Mouse (Mus musculus) heart, embryonic 14.5 days (tissue): Measurements from ENCODE around the gene Tmem110. TPM values are rescaled to one million over a fixed set of nuclear protein-coding genes. Genes with fewer than 3 reads are reported as not detected.

ENCODE experiments used
- ATAC-seq: fragments of 200-750 bp; cut with Nextera tagmentation; 2 replicates; pipeline ENCODE4 v1.8.0; 2017; ENCODE audit warnings: low read depth, moderate TSS enrichment; ENCODE audit not compliant: insufficient number of reproducible peaks, insufficient read depth, low FRiP score
- H3K27ac ChIP-seq, 2 experiments: fragments of 200-500 bp in 1 of 2; fragments of 300-500 bp in 1 of 2; sonication (generic) in 1 of 2; replicated peaks in 1 of 2; 2 replicates each; pipeline ENCODE4 v1.5.1; 2012 to 2014; ENCODE audit warnings: low read depth in 2 of 2, low read length in 2 of 2, control low read depth in 1 of 2, mild to moderate bottlenecking in 1 of 2, mixed read lengths in 1 of 2; ENCODE audit not compliant: control insufficient read depth in 1 of 2, insufficient read depth in 1 of 2
- H3K27me3 ChIP-seq: fragments of 300-500 bp; sonication (generic); 2 replicates; pipeline ENCODE4 v1.6.1; 2014; ENCODE audit warnings: mild to moderate bottlenecking, low read length, control low read depth; ENCODE audit not compliant: control insufficient read depth, insufficient read depth
- H3K36me3 ChIP-seq: fragments of 300-500 bp; sonication (generic); 2 replicates; pipeline ENCODE4 v1.6.1; 2014; ENCODE audit warnings: mild to moderate bottlenecking, control low read depth, low read length, mixed read lengths; ENCODE audit not compliant: control insufficient read depth, insufficient read depth
- H3K4me1 ChIP-seq, 2 experiments: fragments of 200-500 bp in 1 of 2; fragments of 300-500 bp in 1 of 2; sonication (generic) in 1 of 2; 2 replicates each; pipeline ENCODE4 v1.6.1; 2012 to 2014; ENCODE audit warnings: low read length in 2 of 2, control low read depth in 1 of 2, mixed read lengths in 1 of 2; ENCODE audit not compliant: control insufficient read depth in 2 of 2, insufficient read depth in 2 of 2
- H3K4me2 ChIP-seq: fragments of 300-500 bp; sonication (generic); 2 replicates; pipeline ENCODE4 v1.6.1; 2014; ENCODE audit warnings: mild to moderate bottlenecking, low read length
- H3K4me3 ChIP-seq, 2 experiments: fragments of 200-500 bp in 1 of 2; fragments of 300-500 bp in 1 of 2; sonication (generic) in 1 of 2; 2 replicates each; pipeline ENCODE4 v1.5.1; 2012 to 2014; ENCODE audit warnings: low read length in 2 of 2, mild to moderate bottlenecking in 2 of 2, control low read depth in 1 of 2, low read depth in 1 of 2, moderate library complexity in 1 of 2; ENCODE audit not compliant: control insufficient read depth in 1 of 2, insufficient read depth in 1 of 2
- H3K9ac ChIP-seq: fragments of 300-500 bp; sonication (generic); 2 replicates; pipeline ENCODE4 v1.6.1; 2014; ENCODE audit warnings: mild to moderate bottlenecking, low read length
- H3K9me3 ChIP-seq: fragments of 300-500 bp; sonication (generic); 2 replicates; pipeline ENCODE4 v1.6.1; 2016; ENCODE audit warnings: low read length, control low read depth; ENCODE audit not compliant: control insufficient read depth
- WGBS: fragments of 180-500 bp; shearing (Covaris S2); extraction: QIAGEN DNeasy Blood & Tissue Kit; methylation state at CpG from one replicate; pipeline ENCODE4 v1.1.7; 2014; 5-methylcytosine and 5-hydroxymethylcytosine counted together
- polyA plus RNA-seq: library from polyadenylated mRNA; unstranded; fragments of >200 nt; fragmentation: Nextera tagmentation; extraction: Ambion mirVana; gene quantifications from 2 replicates; pipeline ENCODE4 v1.2.1, GENCODE M21; 2014

The Tmem110 gene
- polyA plus RNA-seq: 15.4 and 16.3 TPM in 2 replicates

- Histone ChIP-seq H3K27me3 (no peaks in the 10 kb centered on the region), H3K4me2 (peak within 1 kb of the TSS; percentile 87), H3K36me3 (no peaks in the 10 kb centered on the region), H3K4me3 (peak within 1 kb of the TSS; percentile 90), H3K4me1 (peaks cover 21 to 38% of the 10 kb centered on the region in 2 experiments), H3K9me3 (no peaks in the 10 kb centered on the region), H3K9ac (peak within 1 kb of the TSS; percentile 85), H3K27ac (peak within 1 kb of the TSS; percentile 24 to 46; a peak in 2 of 4 replicates)
- under 1% methylated on average over 57 of the region's 68 CpGs for WGBS
- peak; percentile 88 for ATAC-seq
Observed at GRCm38 (mm10) chr14:30825476-30826131, at the start of gene Tmem110. TSS of gene Tmem110 (plus strand) at chr14:30825590.

- Histone ChIP-seq H3K4me1 (no peaks in the 10 kb centered on the region), H3K27ac (no peak overlapping the region), H3K4me3 (no peak overlapping the region), H3K9me3 (no peaks in the 10 kb centered on the region), H3K27me3 (no peaks in the 10 kb centered on the region), H3K9ac (no peak overlapping the region), H3K4me2 (no peak overlapping the region), H3K36me3 (peaks cover 30% of the 10 kb centered on the region)
- 90% methylated on average over 6 of the region's 6 CpGs for WGBS
- no peak for ATAC-seq
Observed at GRCm38 (mm10) chr14:30784614-30785013, 40.8 kb upstream of the Tmem110 start.

GRCm38 (mm10) chr14:30789471-30789870 is 35.9 kb upstream of the Tmem110 start:
- Histone ChIP-seq H3K9ac (no peak overlapping the region), H3K27me3 (no peaks in the 10 kb centered on the region), H3K9me3 (no peaks in the 10 kb centered on the region), H3K27ac (no peak overlapping the region), H3K4me3 (no peak overlapping the region), H3K4me1 (no peaks in the 10 kb centered on the region), H3K4me2 (no peak overlapping the region), H3K36me3 (peaks cover 28% of the 10 kb centered on the region)
- no peak for ATAC-seq
- 52% methylated on average over 1 of the region's 1 CpGs for WGBS

- WGBS: 93% methylated on average over 3 of the region's 3 CpGs
- Histone ChIP-seq H3K9me3 (no peaks in the 10 kb centered on the region; the same call in 1 of the 2 replicates), H3K4me2 (no peak overlapping the region), H3K27me3 (no peaks in the 10 kb centered on the region), H3K9ac (no peak overlapping the region), H3K4me1 (no peaks in the 10 kb centered on the region), H3K4me3 (no peak overlapping the region), H3K36me3 (peaks cover 21% of the 10 kb centered on the region), H3K27ac (no peak overlapping the region)
- no peak for ATAC-seq
Observed at GRCm38 (mm10) chr14:30792871-30793270, 32.5 kb upstream of the Tmem110 start.

GRCm38 (mm10) chr14:30801756-30802155 is 23.6 kb upstream of the Tmem110 start:
- no peak for ATAC-seq
- 89% methylated on average over 2 of the region's 2 CpGs for WGBS
- Histone ChIP-seq H3K27ac (no peak overlapping the region), H3K9me3 (no peaks in the 10 kb centered on the region), H3K9ac (no peak overlapping the region), H3K4me1 (0 out of 4 replicates have a peak, but pooled peaks cover 0 to 3% of the 10 kb centered on the region in 2 experiments), H3K4me2 (no peak overlapping the region), H3K4me3 (no peak overlapping the region), H3K27me3 (no peaks in the 10 kb centered on the region), H3K36me3 (peaks cover 33% of the 10 kb centered on the region)

- 79% methylated on average over 3 of the region's 3 CpGs for WGBS
- ATAC-seq: no peak
- Histone ChIP-seq H3K36me3 (peaks cover 27% of the 10 kb centered on the region), H3K27ac (no peak overlapping the region), H3K4me1 (peaks cover under 1 to 1% of the 10 kb centered on the region in 2 experiments), H3K9ac (no peak overlapping the region), H3K27me3 (no peaks in the 10 kb centered on the region), H3K4me3 (no peak overlapping the region), H3K9me3 (no peaks in the 10 kb centered on the region), H3K4me2 (no peak overlapping the region)
Observed at GRCm38 (mm10) chr14:30821136-30821535, 4.3 kb upstream of the Tmem110 start.

GRCm38 (mm10) chr14:30824456-30824995 is 864 bp upstream of the Tmem110 start:
- Histone ChIP-seq H3K4me1 (peaks cover 19 to 31% of the 10 kb centered on the region in 2 experiments), H3K27me3 (no peaks in the 10 kb centered on the region), H3K9ac (no peak overlapping the region), H3K36me3 (peaks cover 5% of the 10 kb centered on the region), H3K9me3 (no peaks in the 10 kb centered on the region), H3K4me3 (no peak overlapping the region), H3K27ac (no peak overlapping the region), H3K4me2 (no peak overlapping the region)
- ATAC-seq: no peak
- 63% methylated on average over 6 of the region's 6 CpGs for WGBS
